Mouse (Mus musculus) stomach, embryonic 15.5 days (tissue): Measurements from ENCODE around the gene H2afx. TPM values are rescaled to one million over a fixed set of nuclear protein-coding genes. Genes with fewer than 3 reads are reported as not detected.

Experiments
- ATAC-seq: fragments of 200-750 bp; cut with Nextera tagmentation; 2 replicates; pipeline ENCODE4 v1.8.0; 2017; ENCODE audit warnings: low read depth, moderate number of reproducible peaks, moderate TSS enrichment; ENCODE audit not compliant: insufficient read depth, low FRiP score
- H3K27ac ChIP-seq: fragments of 300-500 bp; sonication (generic); 2 replicates; pipeline ENCODE4 v1.5.1; 2015; ENCODE audit warnings: mild to moderate bottlenecking, inconsistent platforms
- H3K27me3 ChIP-seq: fragments of 300-500 bp; sonication (generic); replicated peaks from 2 replicates; pipeline ENCODE4 v1.6.1; 2015; ENCODE audit warnings: inconsistent platforms
- H3K36me3 ChIP-seq: fragments of 300-500 bp; sonication (generic); 2 replicates; pipeline ENCODE4 v1.6.1; 2015; ENCODE audit warnings: inconsistent platforms
- H3K4me1 ChIP-seq: fragments of 300-500 bp; sonication (generic); 2 replicates; pipeline ENCODE4 v1.6.1; 2015; ENCODE audit warnings: inconsistent platforms
- H3K4me2 ChIP-seq: fragments of 300-500 bp; sonication (generic); 2 replicates; pipeline ENCODE4 v1.6.1; 2015; ENCODE audit warnings: mild to moderate bottlenecking, inconsistent platforms
- H3K4me3 ChIP-seq: fragments of 300-500 bp; sonication (generic); replicated peaks from 2 replicates; pipeline ENCODE4 v1.5.1; 2015; ENCODE audit warnings: inconsistent platforms
- H3K9ac ChIP-seq: fragments of 300-500 bp; sonication (generic); 2 replicates; pipeline ENCODE4 v1.6.1; 2015; ENCODE audit warnings: inconsistent platforms
- H3K9me3 ChIP-seq: fragments of 300-500 bp; sonication (generic); 2 replicates; pipeline ENCODE4 v1.6.1; 2016; ENCODE audit warnings: inconsistent platforms
- WGBS: fragments of 180-500 bp; shearing (Covaris S2); methylation state at CpG from one replicate; pipeline ENCODE4 v1.1.7; 2015; 5-methylcytosine and 5-hydroxymethylcytosine counted together
- polyA plus RNA-seq: library from polyadenylated mRNA; unstranded; fragments of >200 nt; fragmentation: Nextera tagmentation; extraction: Ambion mirVana; gene quantifications from 2 replicates; pipeline ENCODE4 v1.2.1, GENCODE M21; 2015

Gene H2afx
- polyA plus RNA-seq, 1 experiment from 2014 or later, result 267 TPM

DNA sequence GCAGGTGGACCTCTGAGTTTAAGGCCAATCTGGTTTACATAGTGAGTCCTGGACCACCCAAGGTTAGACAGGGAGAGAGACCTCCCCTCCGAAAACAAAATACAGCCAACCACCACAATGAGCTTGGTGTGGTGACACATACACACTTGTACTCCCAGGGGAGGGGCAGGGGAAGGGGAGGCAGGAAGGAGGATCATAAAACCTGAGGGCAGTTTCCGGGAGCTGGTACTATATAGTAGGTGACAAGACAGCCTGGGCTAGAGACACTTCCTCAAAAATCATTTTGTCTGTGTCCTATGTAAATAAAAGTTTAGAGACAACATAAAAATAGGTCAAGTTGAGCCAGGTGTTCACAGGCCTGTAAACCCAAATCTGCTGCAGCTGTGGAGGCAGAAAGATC is 27.2 kb upstream of the H2afx start:
- Histone ChIP-seq H3K4me3 (no peak overlapping the region), H3K27ac (no peak overlapping the region), H3K27me3 (no peaks in the 10 kb centered on the region), H3K4me1 (peaks cover 22% of the 10 kb centered on the region), H3K36me3 (peaks cover 2% of the 10 kb centered on the region; the same call in 1 of the 2 replicates), H3K9me3 (no peaks in the 10 kb centered on the region), H3K4me2 (no peak overlapping the region), H3K9ac (no peak overlapping the region)
- no peak for ATAC-seq
- 73% methylated on average over 2 of the region's 2 CpGs for WGBS

DNA sequence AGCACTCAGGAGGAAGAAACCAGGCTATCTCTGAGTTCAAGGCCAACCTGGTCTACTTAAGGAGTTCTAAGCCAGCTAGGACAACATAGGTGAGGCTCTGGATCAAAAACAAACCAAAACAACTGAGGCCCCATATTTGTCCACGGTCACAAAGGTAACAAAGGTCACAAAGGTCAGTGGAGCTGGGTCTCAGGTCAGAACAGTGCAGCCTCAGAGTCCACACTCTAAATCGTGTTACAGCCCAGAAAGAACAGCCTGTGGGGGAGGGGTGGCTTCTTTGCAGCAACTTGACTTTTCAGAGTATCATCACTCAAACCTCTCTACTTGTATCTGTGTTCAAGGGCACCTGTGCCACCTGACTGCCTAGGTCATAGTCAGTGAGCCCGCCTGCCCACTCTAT is 24.7 kb upstream of the H2afx start:
- Histone ChIP-seq H3K36me3 (peaks cover 17% of the 10 kb centered on the region), H3K9ac (no peak overlapping the region), H3K9me3 (no peaks in the 10 kb centered on the region), H3K4me2 (no peak overlapping the region), H3K27ac (no peak overlapping the region), H3K4me3 (no peak overlapping the region), H3K4me1 (peaks cover 13% of the 10 kb centered on the region), H3K27me3 (no peaks in the 10 kb centered on the region)
- no peak for ATAC-seq
- 59% methylated on average over 3 of the region's 3 CpGs for WGBS

DNA sequence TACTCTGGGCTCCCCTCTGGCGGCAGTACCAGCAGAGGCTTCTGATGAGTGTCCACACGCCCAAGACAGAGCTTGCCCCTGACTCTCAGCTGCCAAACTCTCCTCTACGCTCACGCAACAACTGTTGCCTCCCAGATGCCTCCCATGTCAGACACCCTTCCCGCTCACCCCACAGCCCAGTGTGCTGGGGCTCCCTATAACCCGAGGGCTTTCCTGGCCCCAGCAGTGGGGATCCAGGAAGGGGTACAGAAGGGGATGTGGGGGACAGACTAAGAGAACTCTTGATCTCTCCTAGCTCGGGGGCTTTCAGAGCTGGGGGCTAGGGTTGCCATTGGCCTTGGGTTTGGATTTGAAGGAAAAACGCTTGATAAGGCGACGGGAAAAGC is 23.8 kb upstream of the H2afx start:
- peak overlapping the region; percentile 55 for H3K27ac ChIP-seq
- WGBS, result 36% methylated on average over 10 of the region's 10 CpGs
- H3K4me2 ChIP-seq, result peak overlapping the region; percentile 39
- peaks cover 23% of the 10 kb centered on the region for H3K36me3 ChIP-seq
- H3K9ac ChIP-seq, result no peak overlapping the region
- no peaks in the 10 kb centered on the region for H3K27me3 ChIP-seq
- no peak for ATAC-seq
- H3K4me1 ChIP-seq, result peaks cover 13% of the 10 kb centered on the region
- H3K9me3 ChIP-seq, result no peaks in the 10 kb centered on the region
- peak overlapping the region; percentile 25; the same call in 1 of the 2 replicates for H3K4me3 ChIP-seq

DNA sequence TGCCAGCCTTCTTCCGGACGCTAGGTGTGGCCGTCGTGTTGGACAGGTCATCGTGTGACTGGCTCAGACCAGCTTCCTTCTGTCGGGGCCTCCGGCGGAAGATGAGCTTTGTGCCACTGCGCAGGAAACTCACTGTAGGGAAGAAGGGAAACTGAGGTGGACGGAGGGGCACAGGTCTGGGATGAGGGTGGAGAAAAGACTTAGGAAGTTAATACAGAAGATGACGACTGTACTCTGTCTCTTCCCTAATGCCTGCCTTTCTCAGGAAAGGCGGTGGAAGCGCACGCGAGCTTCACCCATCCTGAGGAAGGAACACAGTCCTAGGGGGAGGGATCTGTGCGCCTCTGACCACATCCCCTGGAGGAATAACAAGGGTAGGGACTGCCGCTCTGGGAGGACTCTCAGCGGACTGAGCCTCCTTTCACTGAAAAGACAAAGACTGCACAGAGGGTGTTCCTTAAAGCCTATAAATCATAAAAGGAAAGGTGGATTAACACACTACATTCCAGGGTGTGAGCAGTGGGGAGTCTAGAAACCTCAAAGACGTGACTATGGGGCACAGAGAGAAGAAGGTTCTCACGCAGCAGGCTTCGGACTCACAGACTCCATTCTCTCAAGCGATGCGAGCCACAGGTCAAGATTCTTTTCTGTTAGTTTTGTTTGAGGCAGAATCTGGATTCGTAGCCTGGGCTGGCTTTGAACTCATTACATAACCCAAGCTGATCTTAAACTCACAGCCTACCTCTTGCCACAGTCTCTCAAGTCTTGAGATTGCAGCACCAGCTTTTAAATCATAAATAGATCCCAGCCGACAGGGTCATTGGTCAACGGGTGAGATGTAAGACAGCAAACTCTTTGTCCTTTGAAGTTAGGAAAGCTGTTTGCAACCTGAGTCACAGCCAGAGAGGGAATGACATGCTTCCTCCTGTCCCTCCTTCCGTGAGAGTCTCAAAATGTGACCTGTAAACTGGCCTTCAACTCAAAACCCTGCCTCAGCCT is 23.1 kb upstream of the H2afx start:
- WGBS, result 13% methylated on average over 27 of the region's 27 CpGs

DNA sequence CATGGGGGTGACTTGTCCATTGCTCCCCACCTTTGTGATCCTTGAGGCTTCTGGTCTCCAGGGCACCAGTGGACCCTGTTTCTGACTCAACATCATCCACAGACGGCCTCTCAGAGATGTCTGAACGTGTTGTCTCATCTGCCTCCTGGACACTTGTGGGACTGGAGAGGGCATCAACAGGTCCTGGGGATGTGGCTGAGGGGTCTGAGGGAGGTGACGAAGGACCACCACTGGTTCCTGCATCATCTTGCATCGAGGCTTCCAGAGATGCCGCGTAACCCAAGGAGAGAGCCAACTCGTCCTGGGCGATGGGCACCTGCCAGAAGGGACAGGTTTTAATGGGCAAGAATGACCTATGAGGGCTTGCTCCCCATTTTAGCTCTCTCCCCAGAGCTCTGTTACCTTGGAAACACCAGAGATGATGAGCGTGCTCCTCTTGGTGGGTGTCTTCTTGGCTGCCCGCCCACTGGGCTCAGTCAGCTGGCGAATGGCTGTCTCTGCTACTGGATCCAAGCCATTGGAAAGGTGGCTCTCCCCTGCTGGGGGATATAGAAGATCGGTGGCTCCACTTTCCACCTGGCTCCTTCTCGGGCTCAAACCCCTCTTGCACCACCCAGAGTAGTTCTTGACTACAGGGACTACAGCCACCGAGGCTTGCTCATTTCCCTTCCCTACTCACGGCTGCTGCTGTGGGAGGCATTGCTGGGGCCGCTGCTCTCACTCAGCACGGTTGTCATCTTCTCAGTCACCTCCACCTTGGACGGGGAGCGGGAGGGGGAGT is 20.8 kb upstream of the H2afx start:
- H3K9me3 ChIP-seq, result no peaks in the 10 kb centered on the region
- ATAC-seq, result no peak
- no peak overlapping the region for H3K4me2 ChIP-seq
- H3K27ac ChIP-seq, result no peak overlapping the region
- no peaks in the 10 kb centered on the region for H3K27me3 ChIP-seq
- H3K4me1 ChIP-seq, result peaks cover 27% of the 10 kb centered on the region
- no peak overlapping the region for H3K4me3 ChIP-seq
- H3K36me3 ChIP-seq, result peaks cover 26% of the 10 kb centered on the region
- H3K9ac ChIP-seq, result no peak overlapping the region
- 80% methylated on average over 19 of the region's 19 CpGs for WGBS

More for the DNA sequence above, 23.1 kb upstream of the H2afx start:
- H3K36me3 ChIP-seq, result peaks cover 26% of the 10 kb centered on the region
- ATAC-seq, result peak; percentile 59
- H3K27me3 ChIP-seq, result no peaks in the 10 kb centered on the region
- peaks cover 13% of the 10 kb centered on the region for H3K4me1 ChIP-seq
- no peak overlapping the region for H3K9ac ChIP-seq
- H3K4me2 ChIP-seq, result peak overlapping the region; percentile 39
- peak overlapping the region; percentile 55 for H3K27ac ChIP-seq
- no peaks in the 10 kb centered on the region for H3K9me3 ChIP-seq
- H3K4me3 ChIP-seq, result peak overlapping the region; percentile 25; the same call in 1 of the 2 replicates

DNA sequence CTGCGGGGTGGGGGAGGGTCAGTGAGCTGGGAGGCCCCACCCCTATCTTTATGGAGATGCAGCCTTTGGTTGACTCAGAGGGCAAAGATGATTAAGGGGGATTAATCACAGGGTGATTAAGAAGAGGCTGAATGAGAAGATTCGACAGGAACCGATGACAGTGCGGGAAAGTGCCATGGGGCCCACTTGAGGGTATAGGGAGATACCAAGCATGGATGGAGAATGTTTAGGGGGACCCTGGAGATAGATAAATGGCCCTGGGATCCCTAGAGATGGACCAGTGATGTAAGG is 20.3 kb upstream of the H2afx start:
- H3K27ac ChIP-seq, result no peak overlapping the region
- H3K4me3 ChIP-seq, result no peak overlapping the region
- no peaks in the 10 kb centered on the region for H3K27me3 ChIP-seq
- no peaks in the 10 kb centered on the region for H3K9me3 ChIP-seq
- 84% methylated on average over 4 of the region's 4 CpGs for WGBS
- ATAC-seq, result no peak
- H3K4me1 ChIP-seq, result peaks cover 32% of the 10 kb centered on the region
- peaks cover 26% of the 10 kb centered on the region for H3K36me3 ChIP-seq
- H3K9ac ChIP-seq, result no peak overlapping the region
- H3K4me2 ChIP-seq, result no peak overlapping the region

DNA sequence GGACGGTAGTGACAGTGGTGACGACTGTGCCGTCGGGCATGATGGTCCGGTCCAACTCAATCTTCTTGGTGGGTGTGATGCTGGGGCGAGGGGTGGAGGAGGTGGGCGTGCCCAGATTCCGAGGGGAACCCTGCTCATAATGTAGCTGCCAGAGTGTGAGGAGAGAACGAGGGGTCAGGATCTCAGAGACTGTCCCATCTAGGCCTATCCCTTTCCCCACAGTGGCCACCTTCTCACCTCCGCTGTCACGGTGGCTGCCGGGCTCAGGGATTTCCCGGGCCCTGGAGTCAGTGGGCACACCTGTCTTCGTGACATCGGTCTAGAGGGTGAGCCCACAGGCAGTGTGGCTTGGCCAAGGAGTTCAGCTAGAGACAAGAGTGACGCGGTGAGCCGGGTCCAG is 19.6 kb upstream of the H2afx start:
- peaks cover 36% of the 10 kb centered on the region for H3K4me1 ChIP-seq

DNA sequence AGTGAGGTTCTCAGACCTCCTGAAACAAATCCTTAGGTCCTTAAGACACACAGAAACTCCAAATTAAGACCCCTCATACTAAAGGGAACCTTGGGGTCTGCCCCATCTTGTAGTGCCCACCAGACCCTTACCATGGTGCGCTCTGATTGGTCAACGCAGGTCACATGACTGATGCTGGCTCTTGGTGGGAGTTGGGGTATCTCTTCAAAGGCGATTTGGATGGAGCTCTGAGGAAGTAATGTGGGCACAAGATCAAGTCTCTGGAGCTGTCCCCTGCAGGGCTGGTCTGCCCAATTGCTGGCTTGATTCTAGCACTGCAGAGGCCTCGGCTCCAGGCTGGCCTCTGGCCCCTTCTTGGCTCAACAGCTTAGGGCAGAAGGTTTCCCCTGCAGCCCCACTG is 17.0 kb upstream of the H2afx start:
- H3K9ac ChIP-seq, result no peak overlapping the region
- peaks cover 30% of the 10 kb centered on the region for H3K4me1 ChIP-seq
- WGBS, result 65% methylated on average over 4 of the region's 4 CpGs
- peaks cover 26% of the 10 kb centered on the region for H3K36me3 ChIP-seq
- no peaks in the 10 kb centered on the region for H3K27me3 ChIP-seq
- H3K9me3 ChIP-seq, result no peaks in the 10 kb centered on the region
- no peak overlapping the region for H3K4me3 ChIP-seq
- ATAC-seq, result no peak
- no peak overlapping the region for H3K4me2 ChIP-seq
- no peak overlapping the region for H3K27ac ChIP-seq

More for the DNA sequence above, 19.6 kb upstream of the H2afx start:
- no peak overlapping the region for H3K27ac ChIP-seq
- no peaks in the 10 kb centered on the region for H3K27me3 ChIP-seq
- H3K9me3 ChIP-seq, result no peaks in the 10 kb centered on the region
- WGBS, result 90% methylated on average over 18 of the region's 18 CpGs
- no peak overlapping the region for H3K4me2 ChIP-seq
- no peak for ATAC-seq
- no peak overlapping the region for H3K4me3 ChIP-seq
- no peak overlapping the region for H3K9ac ChIP-seq
- peaks cover 26% of the 10 kb centered on the region for H3K36me3 ChIP-seq

DNA sequence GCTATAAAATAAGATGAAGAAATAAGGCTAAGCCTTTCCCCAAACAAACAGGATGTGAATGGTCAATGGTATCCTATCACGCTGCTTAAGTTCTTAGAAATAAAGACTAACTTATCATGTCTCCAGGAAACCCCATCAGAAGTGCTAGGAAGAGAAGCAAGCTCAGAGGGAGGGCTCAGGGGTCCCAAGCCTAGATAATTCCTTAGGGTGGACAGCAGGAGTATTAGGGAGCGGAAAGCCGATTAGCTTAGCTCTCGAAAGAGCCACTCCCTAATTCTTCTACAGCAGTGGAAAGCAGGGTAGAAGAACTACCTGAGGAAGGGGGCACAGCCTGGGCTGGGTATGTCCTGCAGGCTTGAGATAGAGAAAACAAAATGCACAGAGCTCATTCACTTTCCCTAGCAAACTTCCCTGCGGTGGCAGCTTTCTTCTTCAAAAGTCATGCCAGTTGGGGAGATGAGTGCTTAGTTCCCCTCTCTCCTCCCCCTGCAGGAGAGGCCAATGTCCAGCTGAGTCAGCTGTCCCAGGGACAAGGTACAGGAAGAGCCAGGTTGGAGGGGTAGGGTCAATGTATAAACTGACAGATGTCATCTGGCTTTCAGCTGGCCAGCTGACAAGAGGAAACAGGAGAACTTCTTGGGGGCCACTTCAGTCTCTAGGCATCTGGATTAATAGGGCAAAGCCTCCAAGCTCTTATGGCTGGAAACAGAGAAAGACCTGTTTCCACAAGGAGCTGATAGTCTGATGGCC is 16.2 kb upstream of the H2afx start:
- 54% methylated on average over 5 of the region's 5 CpGs for WGBS
- H3K9me3 ChIP-seq, result no peaks in the 10 kb centered on the region
- 0 out of 2 replicates have a peak overlapping the region, but pooled peaks have one; percentile 3 for H3K27ac ChIP-seq
- peaks cover 18% of the 10 kb centered on the region for H3K36me3 ChIP-seq
- no peak for ATAC-seq
- peak overlapping the region; percentile 88 for H3K4me2 ChIP-seq
- peak overlapping the region; percentile 98 for H3K4me3 ChIP-seq
- H3K4me1 ChIP-seq, result peaks cover 30% of the 10 kb centered on the region
- H3K9ac ChIP-seq, result no peak overlapping the region
- no peaks in the 10 kb centered on the region for H3K27me3 ChIP-seq

DNA sequence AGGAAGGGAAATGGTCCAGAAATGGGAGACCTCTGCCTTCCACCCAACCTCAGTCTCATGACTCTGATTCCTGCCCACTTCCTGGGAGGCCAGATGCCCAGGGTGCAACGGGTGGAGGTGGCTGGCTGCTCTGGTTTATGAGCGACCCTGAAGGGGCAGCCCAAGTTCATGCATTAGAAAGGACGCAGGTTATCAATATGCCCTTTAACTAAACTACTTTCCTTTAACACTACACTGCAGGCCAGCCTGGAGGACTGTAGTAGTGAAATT is 15.7 kb upstream of the H2afx start:
- H3K9ac ChIP-seq, result no peak overlapping the region
- peak overlapping the region; percentile 88 for H3K4me2 ChIP-seq
- no peak for ATAC-seq
- peaks cover 14% of the 10 kb centered on the region for H3K36me3 ChIP-seq
- no peaks in the 10 kb centered on the region for H3K27me3 ChIP-seq
- H3K4me1 ChIP-seq, result peaks cover 30% of the 10 kb centered on the region
- peak overlapping the region; percentile 98 for H3K4me3 ChIP-seq
- H3K9me3 ChIP-seq, result no peaks in the 10 kb centered on the region
- 27% methylated on average over 3 of the region's 3 CpGs for WGBS
- 0 out of 2 replicates have a peak overlapping the region, but pooled peaks have one; percentile 3 for H3K27ac ChIP-seq

DNA sequence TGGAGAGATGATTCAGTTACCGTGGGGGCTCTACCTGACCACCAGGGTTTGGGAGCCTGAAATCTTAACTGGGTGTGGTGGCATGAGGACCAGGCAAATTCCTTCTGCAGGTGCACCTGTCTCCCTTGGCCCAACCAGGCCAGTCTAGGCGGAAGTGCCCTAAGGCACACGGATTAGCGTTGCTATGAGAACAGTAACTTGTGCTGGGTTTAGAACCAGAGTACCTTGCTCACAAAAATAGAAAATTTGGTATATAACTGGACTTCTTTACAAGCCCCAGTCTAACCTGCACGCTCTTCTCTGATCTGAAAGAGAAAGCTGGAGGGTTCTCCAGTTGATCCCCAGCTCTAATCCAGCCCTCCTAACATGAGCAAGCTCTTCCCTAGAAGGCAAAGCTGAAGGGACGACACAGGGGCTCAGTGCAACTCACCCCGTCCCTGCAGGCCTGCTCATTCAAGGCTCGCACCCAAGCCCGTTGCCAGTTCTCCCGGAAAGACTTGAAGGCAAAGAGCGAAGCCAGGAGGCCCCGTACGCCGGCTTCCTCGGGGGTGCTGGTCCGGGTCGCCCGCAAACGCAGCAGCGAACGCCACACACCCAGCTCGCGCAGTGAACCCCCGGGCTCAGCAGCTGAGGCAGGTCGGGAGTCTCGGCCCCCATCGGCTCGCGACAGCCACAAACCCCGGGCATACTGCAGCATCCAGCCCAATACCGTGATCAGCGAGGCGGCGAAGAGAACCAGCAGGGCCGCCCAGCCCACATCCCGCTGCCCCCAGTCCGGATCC is 15.2 kb upstream of the H2afx start:
- peak overlapping the region; percentile 81 for H3K9ac ChIP-seq
- peak overlapping the region; percentile 98 for H3K4me3 ChIP-seq
- peaks cover 11% of the 10 kb centered on the region for H3K36me3 ChIP-seq
- H3K27ac ChIP-seq, result peak overlapping the region; percentile 64
- H3K4me1 ChIP-seq, result peaks cover 30% of the 10 kb centered on the region
- 0 out of 2 replicates have a peak, but pooled peaks have one; percentile 0 for ATAC-seq
- no peaks in the 10 kb centered on the region for H3K9me3 ChIP-seq
- H3K27me3 ChIP-seq, result no peaks in the 10 kb centered on the region
- H3K4me2 ChIP-seq, result peak overlapping the region; percentile 88
- 3% methylated on average over 37 of the region's 37 CpGs for WGBS
